Mouse (Mus musculus): ENCODE results near the gene Rgs6. TPM values are rescaled to one million over a fixed set of nuclear protein-coding genes. Genes with fewer than 3 reads are reported as not detected.

Rgs6 gene
- polyA plus RNA-seq, 2 experiments, result 0.07 to 0.20 TPM

- H3K4me1 ChIP-seq (replicated peaks; ENCODE audit: control insufficient read depth in 2 of 2, insufficient read depth in 2 of 2, low read length in 1 of 2), result peaks cover 56 to 59% of the 10 kb centered on the region in 2 experiments
- whole genome bisulfite sequencing (ENCODE audit: insufficient replicate concordance), result 9% methylated on average over 13 of the region's 13 CpGs
- DNase-seq (ENCODE audit: low read depth in 3 of 3, low spot score in 3 of 3) (peak; percentile 95), ATAC-seq (ENCODE audit: insufficient read depth) (peak; percentile 95)
- TF ChIP-seq EP300 (IDR thresholded peaks at IDR 0.05; ENCODE audit: low read depth), result peak; percentile 91
- TF ChIP-seq CTCF (IDR thresholded peaks at IDR 0.05; ENCODE audit: low read depth), result peak; percentile 56
- peak overlapping the region; percentile 75 for H3K9ac ChIP-seq (replicated peaks)
- H3K9me3 ChIP-seq (ENCODE audit: control insufficient read depth, low read length), result no peaks in the 10 kb centered on the region
- no peaks in the 10 kb centered on the region for H3K27me3 ChIP-seq (ENCODE audit: control insufficient read depth, insufficient read depth, low read length)
- H3K36me3 ChIP-seq (replicated peaks; ENCODE audit: control insufficient read depth, insufficient read depth, low read depth), result no peaks in the 10 kb centered on the region
- peak overlapping the region; percentile 100 for H3K27ac ChIP-seq
- peak overlapping the region; percentile 80 for H3K4me2 ChIP-seq (ENCODE audit: low read depth)
- H3K4me3 ChIP-seq (ENCODE audit: insufficient read depth in 1 of 2, low read depth in 2 of 2, low read length in 2 of 2), result peak overlapping the region; percentile 26 to 45
These were observed 485.1 kb downstream of the Rgs6 start for GRCm38 (mm10) chr12:83072951-83073878.

GRCm38 (mm10) chr12:83073879-83074368 is 485.8 kb downstream of the Rgs6 start:
- Histone ChIP-seq H3K4me2 (ENCODE audit: low read depth) (peak overlapping the region; percentile 80), H3K27ac (peak overlapping the region; percentile 100), H3K9ac (replicated peaks) (peak overlapping the region; percentile 75), H3K4me3 (ENCODE audit: insufficient read depth in 1 of 2, low read depth in 2 of 2, low read length in 2 of 2) (peak overlapping the region in 1 of 2 experiments; percentile 26; a peak in 2 of 4 replicates), H3K9me3 (ENCODE audit: control insufficient read depth, low read length) (no peaks in the 10 kb centered on the region), H3K27me3 (ENCODE audit: control insufficient read depth, insufficient read depth, low read length) (no peaks in the 10 kb centered on the region), H3K4me1 (replicated peaks; ENCODE audit: control insufficient read depth in 2 of 2, insufficient read depth in 2 of 2, low read length in 1 of 2) (peaks cover 56 to 59% of the 10 kb centered on the region in 2 experiments), H3K36me3 (replicated peaks; ENCODE audit: control insufficient read depth, insufficient read depth, low read depth) (no peaks in the 10 kb centered on the region)
- TF ChIP-seq EP300 (IDR thresholded peaks at IDR 0.05; ENCODE audit: low read depth), result no peak
- no peak for TF ChIP-seq CTCF (IDR thresholded peaks at IDR 0.05; ENCODE audit: low read depth)
- 39% methylated on average over 6 of the region's 6 CpGs for WGBS (ENCODE audit: insufficient replicate concordance)
- no peak for DNase-seq (ENCODE audit: low read depth in 3 of 3, low spot score in 3 of 3)
- ATAC-seq (ENCODE audit: insufficient read depth), result no peak

GRCm38 (mm10) chr12:83076179-83076578 is 488.1 kb downstream of the Rgs6 start:
- no peaks in the 10 kb centered on the region for H3K9me3 ChIP-seq (ENCODE audit: control insufficient read depth, low read length)
- DNase-seq (ENCODE audit: low read depth in 3 of 3, low spot score in 3 of 3) (no peak), ATAC-seq (ENCODE audit: insufficient read depth) (no peak)
- no peak overlapping the region for H3K4me3 ChIP-seq (ENCODE audit: insufficient read depth in 1 of 2, low read depth in 2 of 2, low read length in 2 of 2)
- H3K36me3 ChIP-seq (replicated peaks; ENCODE audit: control insufficient read depth, insufficient read depth, low read depth), result no peaks in the 10 kb centered on the region
- TF ChIP-seq EP300 (IDR thresholded peaks at IDR 0.05; ENCODE audit: low read depth), result no peak
- TF ChIP-seq CTCF (IDR thresholded peaks at IDR 0.05; ENCODE audit: low read depth), result no peak
- H3K4me1 ChIP-seq (replicated peaks; ENCODE audit: control insufficient read depth in 2 of 2, insufficient read depth in 2 of 2, low read length in 1 of 2), result peaks cover 59% of the 10 kb centered on the region in 2 experiments
- H3K9ac ChIP-seq (replicated peaks), result no peak overlapping the region; the same call in 1 of the 2 replicates
- no peak overlapping the region for H3K4me2 ChIP-seq (ENCODE audit: low read depth)
- 78% methylated on average over 3 of the region's 3 CpGs for whole genome bisulfite sequencing (ENCODE audit: insufficient replicate concordance)
- H3K27ac ChIP-seq, result peak overlapping the region; percentile 47
- no peaks in the 10 kb centered on the region for H3K27me3 ChIP-seq (ENCODE audit: control insufficient read depth, insufficient read depth, low read length)

DNA sequence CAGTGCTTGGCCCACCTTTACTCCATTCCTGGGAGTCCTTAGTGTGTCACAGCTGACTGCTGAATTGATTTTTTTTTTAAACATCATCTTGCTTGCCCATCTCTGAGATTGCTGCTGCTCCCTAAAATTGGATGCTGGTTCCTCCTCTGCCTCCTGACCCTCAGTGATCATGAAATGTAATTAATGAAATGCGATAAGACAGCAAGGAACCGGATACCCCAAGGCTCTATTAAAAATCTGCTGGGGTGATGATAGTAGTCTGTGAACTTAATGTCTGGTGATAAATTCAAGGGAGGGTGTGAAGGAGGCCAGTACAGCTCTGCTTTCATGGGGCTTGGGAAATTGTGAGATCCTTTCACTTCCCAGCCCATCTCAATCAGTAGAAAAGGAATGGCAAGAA is 489.4 kb downstream of the Rgs6 start:
- Histone ChIP-seq H3K4me1 (replicated peaks; ENCODE audit: control insufficient read depth in 2 of 2, insufficient read depth in 2 of 2, low read length in 1 of 2) (peaks cover 51 to 52% of the 10 kb centered on the region in 2 experiments), H3K9ac (replicated peaks) (no peak overlapping the region; the same call in 1 of the 2 replicates), H3K4me2 (ENCODE audit: low read depth) (no peak overlapping the region; the same call in 1 of the 2 replicates), H3K36me3 (replicated peaks; ENCODE audit: control insufficient read depth, insufficient read depth, low read depth) (no peaks in the 10 kb centered on the region), H3K9me3 (ENCODE audit: control insufficient read depth, low read length) (no peaks in the 10 kb centered on the region), H3K27me3 (ENCODE audit: control insufficient read depth, insufficient read depth, low read length) (no peaks in the 10 kb centered on the region), H3K27ac (peak overlapping the region; percentile 19; the same call in 1 of the 2 replicates), H3K4me3 (ENCODE audit: insufficient read depth in 1 of 2, low read depth in 2 of 2, low read length in 2 of 2) (no peak overlapping the region)
- no peak for ATAC-seq (ENCODE audit: insufficient read depth)
- TF ChIP-seq EP300 (IDR thresholded peaks at IDR 0.05; ENCODE audit: low read depth) (no peak), CTCF (IDR thresholded peaks at IDR 0.05; ENCODE audit: low read depth) (no peak)
- WGBS (ENCODE audit: insufficient replicate concordance), result 57% methylated on average over 2 of the region's 2 CpGs
- DNase-seq (ENCODE audit: low read depth in 3 of 3, low spot score in 3 of 3), result no peak

GRCm38 (mm10) chr12:83083427-83083826 is 495.3 kb downstream of the Rgs6 start:
- no peaks in the 10 kb centered on the region for H3K27me3 ChIP-seq (ENCODE audit: control insufficient read depth, insufficient read depth, low read length)
- DNase-seq (ENCODE audit: low read depth in 3 of 3, low spot score in 3 of 3) (no peak), ATAC-seq (ENCODE audit: insufficient read depth) (no peak)
- H3K4me3 ChIP-seq (ENCODE audit: insufficient read depth in 1 of 2, low read depth in 2 of 2, low read length in 2 of 2), result no peak overlapping the region
- no peak overlapping the region for H3K9ac ChIP-seq (replicated peaks)
- TF ChIP-seq EP300 (IDR thresholded peaks at IDR 0.05; ENCODE audit: low read depth) (no peak), CTCF (IDR thresholded peaks at IDR 0.05; ENCODE audit: low read depth) (no peak)
- peaks cover 5 to 15% of the 10 kb centered on the region in 2 experiments; a peak in 3 of 4 replicates for H3K4me1 ChIP-seq (replicated peaks; ENCODE audit: control insufficient read depth in 2 of 2, insufficient read depth in 2 of 2, low read length in 1 of 2)
- WGBS (ENCODE audit: insufficient replicate concordance), result 67% methylated on average over 3 of the region's 4 CpGs
- no peaks in the 10 kb centered on the region for H3K36me3 ChIP-seq (replicated peaks; ENCODE audit: control insufficient read depth, insufficient read depth, low read depth)
- H3K27ac ChIP-seq, result no peak overlapping the region
- H3K9me3 ChIP-seq (ENCODE audit: control insufficient read depth, low read length), result no peaks in the 10 kb centered on the region
- H3K4me2 ChIP-seq (ENCODE audit: low read depth), result no peak overlapping the region

Data from liver, embryonic 14.5 days (tissue).